Mouse (Mus musculus) erythroblast, embryonic 14.5 days (primary cell): ENCODE measurements around the gene Specc1. TPM values are rescaled to one million over a fixed set of nuclear protein-coding genes. Genes with fewer than 3 reads are reported as not detected.

Experiments
- H3K27me3 ChIP-seq: 2 replicates; pipeline ENCODE4 v1.6.1; 2012; ENCODE audit warnings: inconsistent platforms; ENCODE audit not compliant: control insufficient read depth
- H3K36me3 ChIP-seq: 2 replicates; pipeline ENCODE4 v1.6.1; 2012; ENCODE audit warnings: mild to moderate bottlenecking, inconsistent platforms; ENCODE audit not compliant: control insufficient read depth
- H3K4me1 ChIP-seq: 2 replicates; pipeline ENCODE4 v1.6.1; 2012; ENCODE audit warnings: inconsistent platforms; ENCODE audit not compliant: control insufficient read depth
- H3K4me3 ChIP-seq: replicated peaks from 2 replicates; pipeline ENCODE3; 2012; ENCODE audit warnings: moderate library complexity, mild to moderate bottlenecking, inconsistent platforms
- H3K9me3 ChIP-seq: 2 replicates; pipeline ENCODE4 v1.6.1; 2012; ENCODE audit warnings: low read length, inconsistent platforms, mixed read lengths; ENCODE audit not compliant: control insufficient read depth
- GATA1 ChIP-seq: IDR thresholded peaks from 2 replicates; pipeline ENCODE4 v1.6.1; 2012; ENCODE audit warnings: low read length, inconsistent platforms, mixed read lengths
- TAL1 ChIP-seq: IDR thresholded peaks from 3 replicates; pipeline ENCODE4 v1.6.1; 2012; ENCODE audit warnings: low read length, inconsistent platforms, mixed read lengths
- polyA plus RNA-seq: library from polyadenylated mRNA; stranded (reverse); fragments of >175 nt; gene quantifications from 2 replicates; pipeline ENCODE4 v1.2.3, GENCODE M21; 2012

The Specc1 gene
- polyA plus RNA-seq, 1 experiment, result 15.5 TPM

DNA sequence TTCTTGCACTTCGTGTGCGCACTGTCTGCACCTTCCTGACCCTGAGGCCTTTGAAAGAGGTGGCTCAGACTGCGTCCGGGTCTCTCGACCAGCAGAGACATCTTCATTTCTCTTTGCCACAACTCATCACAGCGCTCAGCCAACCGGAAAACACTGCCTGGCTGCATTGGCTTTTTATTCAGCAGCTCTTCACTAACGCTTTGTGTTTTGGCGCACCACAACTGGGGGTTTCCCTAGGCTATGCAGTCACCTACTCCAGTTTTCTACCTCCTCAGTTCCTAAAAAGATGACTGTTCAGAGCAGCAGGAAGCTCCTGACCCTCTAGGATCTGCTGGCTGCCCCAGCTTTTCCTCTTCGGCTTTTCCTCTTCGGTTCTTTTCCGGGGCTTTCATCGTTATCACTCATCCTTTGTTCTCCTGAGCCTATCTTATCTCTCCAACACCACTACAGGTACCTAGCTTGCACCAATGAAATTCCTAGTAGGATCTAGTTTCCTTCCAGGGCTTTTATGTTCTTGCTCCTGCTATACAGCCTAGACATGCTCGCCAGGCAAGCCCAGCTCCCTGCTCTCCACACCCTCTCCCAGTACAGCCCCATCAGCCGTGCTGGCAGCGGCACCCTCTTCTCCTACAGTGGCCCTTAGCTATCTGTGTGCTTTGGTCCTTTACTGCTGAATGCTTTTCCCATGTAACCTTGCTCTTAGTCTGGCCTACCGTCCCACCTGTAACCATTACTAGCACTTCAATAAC, 310.1 kb downstream of the Specc1 start:
- Histone ChIP-seq H3K9me3 (no peaks in the 10 kb centered on the region), H3K4me1 (no peaks in the 10 kb centered on the region), H3K36me3 (no peaks in the 10 kb centered on the region; the same call in none of the 2 replicates), H3K4me3 (no peak overlapping the region), H3K27me3 (no peaks in the 10 kb centered on the region)
- TF ChIP-seq TAL1, result no peak
- no peak for TF ChIP-seq GATA1

DNA sequence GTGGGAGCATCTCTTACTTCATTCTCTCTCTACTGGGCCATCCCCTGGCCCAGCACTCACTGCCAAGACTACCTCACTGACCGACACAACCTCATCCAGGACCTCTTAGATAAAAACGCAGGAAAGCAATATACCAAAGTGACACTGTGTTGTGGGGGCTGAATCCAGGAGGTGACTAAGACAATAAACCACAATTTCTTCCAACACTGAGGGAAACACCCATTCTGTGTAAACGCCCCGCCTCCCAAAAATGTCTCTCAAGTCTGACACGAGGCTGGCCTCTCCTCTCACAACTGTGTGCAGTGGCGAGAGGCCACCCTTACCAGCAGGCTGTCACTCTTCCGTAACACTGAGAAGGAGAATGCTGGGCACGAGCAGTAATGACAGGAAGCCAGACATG, 311.8 kb downstream of the Specc1 start:
- Histone ChIP-seq H3K36me3 (no peaks in the 10 kb centered on the region; the same call in none of the 2 replicates), H3K9me3 (no peaks in the 10 kb centered on the region), H3K4me1 (no peaks in the 10 kb centered on the region), H3K4me3 (no peak overlapping the region), H3K27me3 (no peaks in the 10 kb centered on the region)
- TF ChIP-seq GATA1, result no peak
- no peak for TF ChIP-seq TAL1

DNA sequence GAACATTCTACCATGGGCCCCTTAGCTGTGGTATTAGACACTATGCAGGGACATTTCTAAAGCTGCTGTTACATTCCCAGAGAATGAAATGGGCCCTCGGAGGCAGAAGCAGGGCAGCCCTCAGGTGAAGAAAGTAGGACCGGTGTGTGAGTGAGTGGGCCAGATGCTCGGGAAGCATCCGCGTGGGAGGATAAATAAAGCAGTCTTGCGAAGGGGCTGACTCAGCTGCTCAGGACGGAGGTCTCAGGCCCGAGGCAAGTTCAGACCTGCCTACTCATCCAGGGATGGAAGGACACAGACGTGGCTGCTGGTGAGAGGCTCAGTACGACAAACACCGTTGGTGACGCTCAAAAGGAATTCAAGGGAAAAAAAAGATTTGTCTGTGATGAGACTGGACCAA, 312.5 kb downstream of the Specc1 start:
- no peaks in the 10 kb centered on the region; the same call in none of the 2 replicates for H3K36me3 ChIP-seq
- H3K4me3 ChIP-seq, result no peak overlapping the region
- TF ChIP-seq TAL1, result no peak
- no peak for TF ChIP-seq GATA1
- H3K4me1 ChIP-seq, result no peaks in the 10 kb centered on the region
- no peaks in the 10 kb centered on the region for H3K9me3 ChIP-seq
- H3K27me3 ChIP-seq, result no peaks in the 10 kb centered on the region

DNA sequence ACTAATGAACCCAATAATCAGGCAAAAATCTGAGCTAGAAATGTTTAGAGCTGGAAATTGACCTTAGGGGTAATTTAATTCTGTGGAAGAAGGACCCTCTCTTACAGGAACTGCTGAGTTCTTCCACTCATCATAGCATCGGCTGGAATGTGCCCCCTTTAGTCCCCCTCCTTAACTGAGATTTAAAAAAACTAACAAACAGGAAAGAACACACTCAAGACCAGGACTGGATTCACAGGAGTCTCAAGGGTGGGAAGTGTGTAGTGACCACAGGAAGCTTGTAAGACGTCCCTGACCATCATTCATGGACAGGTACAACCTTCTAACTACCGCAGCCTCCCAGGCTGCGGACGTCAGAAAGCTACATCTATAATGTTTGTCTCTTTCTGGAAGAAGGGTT, 314.3 kb downstream of the Specc1 start:
- H3K36me3 ChIP-seq, result no peaks in the 10 kb centered on the region; the same call in none of the 2 replicates
- TF ChIP-seq TAL1 (no peak), GATA1 (no peak)
- H3K4me1 ChIP-seq, result no peaks in the 10 kb centered on the region
- no peak overlapping the region for H3K4me3 ChIP-seq
- H3K27me3 ChIP-seq, result no peaks in the 10 kb centered on the region
- no peaks in the 10 kb centered on the region for H3K9me3 ChIP-seq

Other genes with a start within 250 kb of the Specc1 start
- not detected in 2 replicates for gene Slc5a10, start 235.9 kb upstream of the Specc1 start, polyA plus RNA-seq
- 0.16 TPM in 2 replicates for gene Prpsap2, start 194.7 kb upstream of the Specc1 start, polyA plus RNA-seq
- gene Ulk2, start 101.7 kb upstream of the Specc1 start, polyA plus RNA-seq, result 0.05 and 0.07 TPM in 2 replicates
- 0.90 and 1.1 TPM in 2 replicates for gene Akap10, start 26.5 kb upstream of the Specc1 start, polyA plus RNA-seq